Mouse (Mus musculus) limb, embryonic 14.5 days (tissue): ENCODE data around the gene 4930426L09Rik. TPM values are rescaled to one million over a fixed set of nuclear protein-coding genes. Genes with fewer than 3 reads are reported as not detected.

Experiments used
- ATAC-seq: fragments of 200-750 bp; cut with Nextera tagmentation; 2 replicates; pipeline ENCODE4 v1.8.0; 2017; ENCODE audit warnings: low read depth, moderate number of reproducible peaks, moderate TSS enrichment; ENCODE audit not compliant: low FRiP score
- DNase-seq: peaks from one replicate; pipeline ENCODE4 v3.0.0-alpha.2; 2015; ENCODE audit warnings: low spot score
- H3K27ac ChIP-seq: fragments of 300-500 bp; sonication (generic); replicated peaks from 2 replicates; pipeline ENCODE4 v1.5.1; 2014; ENCODE audit warnings: low read depth, mild to moderate bottlenecking, low read length, moderate library complexity, mixed read lengths
- H3K27me3 ChIP-seq: fragments of 300-500 bp; sonication (generic); 2 replicates; pipeline ENCODE4 v1.6.1; 2014; ENCODE audit warnings: low read length, mixed read lengths; ENCODE audit not compliant: control insufficient read depth, insufficient read depth
- H3K36me3 ChIP-seq: fragments of 300-500 bp; sonication (generic); 2 replicates; pipeline ENCODE4 v1.6.1; 2014; ENCODE audit warnings: mild to moderate bottlenecking, low read length, moderate library complexity, mixed read lengths; ENCODE audit not compliant: control insufficient read depth, insufficient read depth
- H3K4me1 ChIP-seq: fragments of 300-500 bp; sonication (generic); 2 replicates; pipeline ENCODE4 v1.6.1; 2014; ENCODE audit warnings: antibody characterized with exemption, low read length, mixed read lengths; ENCODE audit not compliant: control insufficient read depth, insufficient read depth
- H3K4me2 ChIP-seq: fragments of 300-500 bp; sonication (generic); replicated peaks from 2 replicates; pipeline ENCODE4 v1.6.1; 2014; ENCODE audit warnings: low read depth, mild to moderate bottlenecking, low read length, moderate library complexity; ENCODE audit not compliant: severe bottlenecking
- H3K4me3 ChIP-seq: fragments of 300-500 bp; sonication (generic); replicated peaks from 2 replicates; pipeline ENCODE4 v1.5.1; 2014; ENCODE audit warnings: low read length
- H3K9ac ChIP-seq: fragments of 300-500 bp; sonication (generic); 2 replicates; pipeline ENCODE4 v1.6.1; 2014; ENCODE audit warnings: mild to moderate bottlenecking, low read depth, low read length, moderate library complexity; ENCODE audit not compliant: severe bottlenecking
- H3K9me3 ChIP-seq: fragments of 300-500 bp; sonication (generic); 2 replicates; pipeline ENCODE4 v1.6.1; 2016; ENCODE audit warnings: low read length; ENCODE audit not compliant: control insufficient read depth
- POLR2A ChIP-seq: fragments of 200-500 bp; IDR thresholded peaks from 2 replicates; pipeline ENCODE4 v1.8.0; 2012; ENCODE audit warnings: inconsistent platforms, mild to moderate bottlenecking, moderate library complexity, borderline replicate concordance; ENCODE audit not compliant: insufficient read depth, insufficient read length; ENCODE audit errors: extremely low read depth
- WGBS: fragments of 180-500 bp; shearing (Covaris S2); extraction: QIAGEN DNeasy Blood & Tissue Kit; methylation state at CpG from one replicate; pipeline ENCODE4 v1.1.7; 2014; 5-methylcytosine and 5-hydroxymethylcytosine counted together
- polyA plus RNA-seq, 2 experiments: library from polyadenylated mRNA; depleted of rRNA in 1 of 2; stranded (reverse) in 1 of 2; unstranded in 1 of 2; fragments of >200 nt; fragmentation: Nextera tagmentation in 1 of 2; extraction: Ambion mirVana in 1 of 2; gene quantifications; 2 replicates each; pipeline versions ENCODE4 v1.2.1 to v1.2.3; 2012 to 2014

Gene 4930426L09Rik
- polyA plus RNA-seq, 2 experiments = 0.25 to 0.59 TPM

DNA sequence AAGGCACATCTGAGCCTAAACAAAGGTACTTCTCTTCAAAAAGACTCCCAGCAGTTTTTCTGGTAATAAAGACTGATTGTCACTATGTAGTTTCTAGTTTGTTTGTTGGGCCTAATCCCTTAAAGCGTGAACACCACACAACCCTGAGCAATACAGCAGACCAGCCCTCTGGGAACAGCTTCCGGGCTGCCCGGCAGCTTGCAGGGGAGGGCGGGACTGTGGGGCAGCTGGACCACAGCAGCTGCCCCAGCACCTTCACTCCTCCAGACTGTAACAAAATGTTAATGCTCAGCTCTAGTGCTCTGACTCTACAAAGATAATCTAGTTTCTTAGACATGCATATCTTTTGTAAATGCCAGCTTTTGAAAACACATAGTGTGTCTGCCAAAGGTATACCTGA is 43.1 kb upstream of the 4930426L09Rik start:
- Histone ChIP-seq H3K27me3 (no peaks in the 10 kb centered on the region), H3K27ac (no peak overlapping the region), H3K9ac (no peak overlapping the region), H3K4me1 (peaks cover 13% of the 10 kb centered on the region; the same call in 1 of the 2 replicates), H3K4me2 (no peak overlapping the region), H3K36me3 (no peaks in the 10 kb centered on the region), H3K4me3 (no peak overlapping the region), H3K9me3 (no peaks in the 10 kb centered on the region)
- WGBS = 38% methylated on average over 4 of the region's 4 CpGs
- TF ChIP-seq POLR2A = no peak
- ATAC-seq (no peak), DNase-seq (no peak)

DNA sequence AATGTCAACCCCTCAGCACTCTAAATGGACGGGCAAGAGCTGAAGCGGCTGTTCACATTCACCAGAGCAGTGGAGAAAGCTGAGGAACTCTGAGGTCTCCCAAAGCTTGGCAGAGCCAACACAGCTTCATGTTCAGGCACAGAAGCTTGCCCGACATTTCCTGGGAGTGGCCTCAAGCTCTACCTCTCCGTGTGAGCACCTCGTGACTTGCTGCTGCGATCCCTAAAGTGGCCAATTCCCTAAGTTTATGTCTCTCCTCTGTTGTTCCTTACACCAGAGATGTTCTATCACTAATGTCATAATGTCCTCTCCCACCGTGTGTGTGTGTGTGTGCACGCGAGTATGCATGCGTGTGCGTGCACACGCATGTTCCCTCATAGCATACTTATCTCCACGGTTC is 42.5 kb upstream of the 4930426L09Rik start:
- no peaks in the 10 kb centered on the region for H3K9me3 ChIP-seq
- no peak overlapping the region for H3K4me2 ChIP-seq
- no peak for TF ChIP-seq POLR2A
- WGBS = 82% methylated on average over 13 of the region's 13 CpGs
- H3K4me3 ChIP-seq = no peak overlapping the region
- no peaks in the 10 kb centered on the region for H3K36me3 ChIP-seq
- no peak overlapping the region for H3K27ac ChIP-seq
- DNase-seq = no peak
- no peak for ATAC-seq
- no peak overlapping the region for H3K9ac ChIP-seq
- no peaks in the 10 kb centered on the region for H3K27me3 ChIP-seq
- H3K4me1 ChIP-seq = peaks cover 18% of the 10 kb centered on the region

DNA sequence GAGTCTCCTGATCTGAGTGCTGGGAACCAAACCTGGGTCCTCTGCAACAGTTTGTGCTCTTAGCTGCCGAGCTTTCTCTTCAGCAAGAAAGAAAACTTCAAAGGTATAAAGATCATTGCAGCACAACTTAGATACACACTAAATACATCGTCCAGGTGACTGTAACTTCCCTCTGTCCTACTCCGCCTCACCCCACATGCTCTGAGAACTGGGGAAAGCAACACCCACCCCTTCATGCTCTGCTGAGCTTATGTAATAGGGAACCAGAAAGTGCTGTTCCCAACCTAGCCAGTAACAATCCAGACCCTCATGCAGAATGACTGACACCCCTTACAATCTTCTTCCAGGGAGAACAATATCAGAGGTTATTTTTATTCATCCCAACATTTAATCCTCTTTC is 41.7 kb upstream of the 4930426L09Rik start:
- no peaks in the 10 kb centered on the region for H3K27me3 ChIP-seq
- H3K4me1 ChIP-seq = peaks cover 25% of the 10 kb centered on the region
- no peak overlapping the region for H3K27ac ChIP-seq
- ATAC-seq (no peak), DNase-seq (no peak)
- no peak overlapping the region for H3K4me3 ChIP-seq
- H3K9me3 ChIP-seq = no peaks in the 10 kb centered on the region
- no peaks in the 10 kb centered on the region for H3K36me3 ChIP-seq
- no peak for TF ChIP-seq POLR2A
- H3K4me2 ChIP-seq = no peak overlapping the region
- H3K9ac ChIP-seq = no peak overlapping the region
- 91% methylated on average over 3 of the region's 3 CpGs for WGBS

DNA sequence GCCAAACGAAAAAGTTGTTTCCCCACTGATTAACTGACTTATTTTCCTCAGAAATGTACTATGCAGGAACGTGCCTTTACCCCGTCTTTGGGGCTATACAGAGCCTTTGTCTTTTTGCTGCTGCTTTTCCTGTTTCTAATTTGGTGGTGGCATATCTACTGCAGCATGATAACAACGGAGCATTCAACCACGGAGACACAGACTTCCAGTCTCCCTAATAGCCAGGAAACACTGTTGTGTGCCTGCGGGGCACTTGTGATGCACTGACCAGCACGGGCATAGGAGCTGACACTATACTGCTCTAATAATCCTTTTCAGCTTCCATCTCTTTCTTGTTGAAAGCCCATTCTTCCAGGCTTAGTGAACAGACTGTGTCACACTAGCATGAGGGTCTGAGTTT is 41.2 kb upstream of the 4930426L09Rik start:
- 62% methylated on average over 7 of the region's 7 CpGs for WGBS

DNA sequence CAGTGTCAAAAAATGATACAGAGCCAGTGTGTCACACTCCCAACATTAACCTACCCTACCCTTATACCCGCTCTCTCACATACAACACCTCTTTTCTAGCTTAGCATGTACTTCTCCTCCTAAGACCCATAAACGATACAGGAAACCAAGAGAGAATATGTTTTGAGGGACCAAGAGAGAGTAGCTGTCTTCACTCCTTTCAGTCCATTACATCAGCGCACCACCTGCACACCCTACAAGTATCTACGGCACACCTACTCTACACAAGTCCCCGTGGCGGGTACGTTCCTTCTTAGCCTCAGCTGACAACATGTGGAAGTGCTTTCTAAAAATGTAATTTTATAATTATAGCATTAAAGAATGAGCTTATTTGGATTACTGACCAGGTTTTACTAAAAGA is 40.7 kb upstream of the 4930426L09Rik start:
- H3K27me3 ChIP-seq = no peaks in the 10 kb centered on the region
- no peak overlapping the region for H3K4me3 ChIP-seq
- H3K36me3 ChIP-seq = no peaks in the 10 kb centered on the region
- ATAC-seq = no peak
- no peak overlapping the region for H3K27ac ChIP-seq
- 85% methylated on average over 7 of the region's 7 CpGs for WGBS
- peaks cover 24% of the 10 kb centered on the region for H3K4me1 ChIP-seq
- no peaks in the 10 kb centered on the region for H3K9me3 ChIP-seq
- no peak for TF ChIP-seq POLR2A
- no peak for DNase-seq
- no peak overlapping the region for H3K4me2 ChIP-seq
- H3K9ac ChIP-seq = no peak overlapping the region

More for the DNA sequence above, 41.2 kb upstream of the 4930426L09Rik start:
- TF ChIP-seq POLR2A = no peak
- H3K9ac ChIP-seq = no peak overlapping the region
- H3K9me3 ChIP-seq = no peaks in the 10 kb centered on the region
- no peak overlapping the region for H3K4me3 ChIP-seq
- H3K4me2 ChIP-seq = no peak overlapping the region
- no peaks in the 10 kb centered on the region for H3K36me3 ChIP-seq
- DNase-seq (no peak), ATAC-seq (no peak)
- no peak overlapping the region for H3K27ac ChIP-seq
- no peaks in the 10 kb centered on the region for H3K27me3 ChIP-seq
- H3K4me1 ChIP-seq = peaks cover 26% of the 10 kb centered on the region

DNA sequence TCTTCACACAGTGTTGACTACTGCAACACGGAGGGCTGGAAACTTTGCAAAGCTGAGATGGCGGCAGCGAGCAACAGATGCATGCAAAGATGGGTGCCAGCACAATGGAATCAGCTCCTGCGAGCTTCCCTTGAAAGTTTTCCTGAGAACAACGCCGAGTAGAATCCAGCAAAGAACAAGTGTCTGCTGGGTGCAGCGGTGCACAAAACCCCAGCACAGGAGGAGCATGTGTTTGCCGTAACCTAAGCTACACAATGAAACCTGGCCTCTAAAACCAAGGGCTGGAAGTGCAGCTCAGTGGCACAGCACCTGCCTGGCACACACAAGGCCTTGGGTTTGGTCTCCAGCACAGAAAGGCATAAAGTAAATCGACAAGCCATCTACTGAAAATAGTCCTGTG is 40.1 kb upstream of the 4930426L09Rik start:
- no peak overlapping the region for H3K9ac ChIP-seq
- no peak overlapping the region for H3K4me3 ChIP-seq
- no peak overlapping the region for H3K4me2 ChIP-seq
- peaks cover 21% of the 10 kb centered on the region for H3K4me1 ChIP-seq
- H3K9me3 ChIP-seq = no peaks in the 10 kb centered on the region
- no peaks in the 10 kb centered on the region for H3K36me3 ChIP-seq
- ATAC-seq (no peak), DNase-seq (no peak)
- no peak for TF ChIP-seq POLR2A
- H3K27ac ChIP-seq = no peak overlapping the region
- WGBS = 87% methylated on average over 9 of the region's 9 CpGs
- no peaks in the 10 kb centered on the region for H3K27me3 ChIP-seq
